Mouse (Mus musculus) E14TG2a.4 (cell line): ENCODE measurements around the gene C1qtnf6.

Source experiments
- CTCF ChIP-seq: conservative IDR thresholded peaks from 2 replicates; pipeline ENCODE4 v1.5.1; 2014; ENCODE audit warnings: low read length
- POU5F1 ChIP-seq: IDR thresholded peaks from 2 replicates; pipeline ENCODE4 v1.6.1; 2014; ENCODE audit warnings: low read length, borderline replicate concordance

DNA sequence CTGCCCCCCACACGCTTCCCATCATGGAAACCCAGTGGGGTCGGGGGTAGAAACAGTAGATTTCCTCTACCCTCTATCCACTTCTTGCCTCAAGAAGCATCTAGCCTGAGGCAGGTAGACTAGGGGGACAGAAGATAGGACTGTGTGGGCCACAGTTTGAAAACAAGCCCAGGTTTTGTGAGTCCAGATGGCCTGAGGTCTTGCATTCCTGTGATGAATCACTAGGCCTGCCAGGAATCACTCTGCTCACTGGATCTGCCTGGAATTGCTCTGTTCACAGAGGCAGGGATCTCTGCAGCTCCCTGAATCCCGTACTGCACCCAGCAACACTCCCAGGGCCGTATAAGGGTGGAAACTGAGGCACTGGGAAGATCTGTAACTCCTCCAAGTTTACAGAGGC lies 47.9 kb downstream of the C1qtnf6 start:
- TF ChIP-seq CTCF (no peak), POU5F1 (no peak)
